Mouse (Mus musculus) kidney, embryonic 15.5 days (tissue): ENCODE data around the gene Sipa1l2. TPM values are rescaled to one million over a fixed set of nuclear protein-coding genes. Genes with fewer than 3 reads are reported as not detected.
A peak's percentile ranks its signal among the peaks of the same experiment; 100 is the strongest.

Experiments used
- ATAC-seq: fragments of 200-750 bp; cut with Nextera tagmentation; replicated peaks from 2 replicates; pipeline ENCODE4 v1.8.0; 2017; ENCODE audit warnings: moderate TSS enrichment; ENCODE audit not compliant: low FRiP score
- H3K27ac ChIP-seq: fragments of 300-500 bp; sonication (generic); 2 replicates; pipeline ENCODE4 v1.5.1; 2015; ENCODE audit warnings: mild to moderate bottlenecking, inconsistent platforms
- H3K27me3 ChIP-seq: fragments of 300-500 bp; sonication (generic); 2 replicates; pipeline ENCODE4 v1.6.1; 2015; ENCODE audit warnings: inconsistent platforms
- H3K36me3 ChIP-seq: fragments of 300-500 bp; sonication (generic); 2 replicates; pipeline ENCODE4 v1.6.1; 2015; ENCODE audit warnings: inconsistent platforms
- H3K4me1 ChIP-seq: fragments of 300-500 bp; sonication (generic); 2 replicates; pipeline ENCODE4 v1.6.1; 2015; ENCODE audit warnings: inconsistent platforms
- H3K4me2 ChIP-seq: fragments of 300-500 bp; sonication (generic); 2 replicates; pipeline ENCODE4 v1.6.1; 2015; ENCODE audit warnings: moderate library complexity, mild to moderate bottlenecking, inconsistent platforms
- H3K4me3 ChIP-seq: fragments of 300-500 bp; sonication (generic); replicated peaks from 2 replicates; pipeline ENCODE4 v1.5.1; 2015; ENCODE audit warnings: mild to moderate bottlenecking, inconsistent platforms
- H3K9ac ChIP-seq: fragments of 300-500 bp; sonication (generic); 2 replicates; pipeline ENCODE4 v1.6.1; 2015; ENCODE audit warnings: mild to moderate bottlenecking, inconsistent platforms
- H3K9me3 ChIP-seq: fragments of 300-500 bp; sonication (generic); replicated peaks from 2 replicates; pipeline ENCODE4 v1.6.1; 2016; ENCODE audit warnings: inconsistent platforms
- WGBS: fragments of 180-500 bp; shearing (Covaris S2); methylation state at CpG from one replicate; pipeline ENCODE4 v1.1.7; 2015; ENCODE audit warnings: mixed read lengths; 5-methylcytosine and 5-hydroxymethylcytosine counted together
- polyA plus RNA-seq: library from polyadenylated mRNA; unstranded; fragments of >200 nt; fragmentation: Nextera tagmentation; extraction: Ambion mirVana; gene quantifications from 2 replicates; pipeline ENCODE4 v1.2.1, GENCODE M21; 2015

Sipa1l2 gene
- polyA plus RNA-seq, 1 experiment from 2014 or later = 17.4 TPM

DNA sequence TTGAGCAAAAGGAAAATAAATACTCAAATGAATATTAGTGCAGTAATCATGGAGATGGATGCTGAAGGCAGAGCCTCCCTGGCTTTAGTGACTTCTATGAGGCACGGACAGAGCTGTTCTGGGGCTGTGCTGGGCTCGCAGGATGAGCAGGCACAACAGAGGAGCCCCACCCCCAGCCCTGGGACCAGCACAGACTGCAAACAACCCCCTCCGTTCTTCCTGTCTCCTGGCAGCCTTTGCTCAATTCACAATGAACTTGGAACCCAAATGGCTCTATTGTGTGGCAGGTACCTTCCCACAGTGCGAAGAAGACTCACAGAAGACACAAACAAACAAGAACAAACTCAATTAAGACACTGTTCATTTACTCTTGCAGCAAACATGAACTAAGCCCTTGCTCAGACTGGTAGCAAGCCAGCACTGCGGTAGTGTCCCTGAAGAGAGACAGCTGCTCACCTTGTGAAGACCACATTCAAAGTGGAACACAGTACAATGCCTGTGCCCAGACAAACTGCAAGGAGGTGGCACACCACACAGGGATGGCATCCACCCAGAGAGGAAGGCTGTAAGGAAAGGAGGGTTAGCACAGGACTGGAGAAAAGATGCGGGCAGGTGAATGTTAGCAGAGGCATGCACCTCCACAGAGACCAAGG is 64.9 kb downstream of the Sipa1l2 start:
- 44% methylated on average over 6 of the region's 6 CpGs for WGBS
- Histone ChIP-seq H3K9me3 (no peaks in the 10 kb centered on the region), H3K4me3 (no peak overlapping the region), H3K9ac (no peak overlapping the region), H3K4me2 (no peak overlapping the region), H3K27ac (peak overlapping the region; percentile 45), H3K27me3 (no peaks in the 10 kb centered on the region), H3K4me1 (peaks cover 75% of the 10 kb centered on the region), H3K36me3 (no peaks in the 10 kb centered on the region)
- no peak for ATAC-seq

DNA sequence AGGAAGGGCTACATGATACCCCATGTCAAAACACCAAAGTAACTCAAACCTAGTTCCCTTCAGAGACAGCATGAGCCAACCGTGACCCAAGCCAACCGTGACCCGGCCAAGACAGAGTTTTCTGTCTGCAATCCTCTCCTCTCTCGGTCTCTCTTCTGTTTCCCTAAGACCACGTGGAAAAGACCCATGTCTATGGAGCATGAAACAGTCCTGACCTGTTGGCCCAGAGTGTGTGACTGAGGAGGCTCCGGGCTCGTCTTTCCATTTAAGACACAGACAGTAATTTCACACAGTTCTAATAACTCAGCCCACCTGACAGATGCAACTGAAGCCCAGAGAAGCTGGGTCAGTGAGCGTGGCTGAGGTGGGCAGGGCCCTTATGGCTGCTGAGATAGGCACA is 65.8 kb downstream of the Sipa1l2 start:
- no peak overlapping the region for H3K4me2 ChIP-seq
- H3K4me1 ChIP-seq = peaks cover 71% of the 10 kb centered on the region
- peak overlapping the region; percentile 45 for H3K27ac ChIP-seq
- ATAC-seq = peak; percentile 87
- no peaks in the 10 kb centered on the region for H3K9me3 ChIP-seq
- 40% methylated on average over 8 of the region's 8 CpGs for WGBS
- no peak overlapping the region for H3K9ac ChIP-seq
- H3K27me3 ChIP-seq = no peaks in the 10 kb centered on the region
- no peaks in the 10 kb centered on the region for H3K36me3 ChIP-seq
- H3K4me3 ChIP-seq = no peak overlapping the region

DNA sequence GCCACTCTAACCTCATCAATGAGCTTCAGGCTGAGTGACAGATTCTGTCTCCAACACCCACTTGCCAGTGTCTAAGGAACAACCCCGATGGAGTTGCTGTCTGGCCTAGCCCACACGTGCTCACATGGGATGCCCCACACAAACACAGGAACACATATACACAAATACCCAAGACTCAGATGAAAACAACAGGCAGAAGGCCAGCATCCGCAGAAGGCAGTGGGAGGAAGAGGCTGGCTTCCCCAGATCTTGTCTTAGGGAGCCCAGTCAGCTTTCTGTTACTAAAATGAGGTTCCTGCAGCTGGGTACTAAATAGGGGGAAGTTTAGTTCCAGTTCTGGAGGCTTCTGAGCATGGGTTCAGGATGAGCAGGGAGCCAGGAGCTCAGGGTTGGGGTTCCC is 66.8 kb downstream of the Sipa1l2 start:
- no peak overlapping the region for H3K9ac ChIP-seq
- no peaks in the 10 kb centered on the region for H3K27me3 ChIP-seq
- H3K4me2 ChIP-seq = no peak overlapping the region
- WGBS = 87% methylated on average over 3 of the region's 3 CpGs
- ATAC-seq = no peak
- no peaks in the 10 kb centered on the region for H3K36me3 ChIP-seq
- H3K9me3 ChIP-seq = no peaks in the 10 kb centered on the region
- peaks cover 71% of the 10 kb centered on the region for H3K4me1 ChIP-seq
- no peak overlapping the region for H3K4me3 ChIP-seq
- peak overlapping the region; percentile 45 for H3K27ac ChIP-seq

DNA sequence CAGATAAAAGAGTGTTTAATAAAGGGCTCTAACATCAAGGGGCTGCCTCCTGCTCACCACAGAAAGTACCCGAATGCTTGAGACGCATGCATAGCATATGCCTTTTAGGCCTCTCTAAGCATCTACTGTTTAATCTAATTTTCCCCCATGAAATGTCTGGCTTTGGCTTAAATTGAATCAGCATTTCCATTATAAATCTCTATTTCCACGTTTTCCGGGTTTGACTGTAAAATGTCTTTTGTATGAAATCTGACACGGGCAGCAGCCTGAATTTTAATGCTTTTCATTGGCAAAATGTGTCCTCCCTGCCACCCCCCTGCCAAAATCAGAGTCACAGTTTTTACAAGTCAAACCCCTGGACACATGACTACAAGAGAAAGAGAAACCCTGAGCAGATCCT is 69.6 kb downstream of the Sipa1l2 start:
- H3K4me3 ChIP-seq = no peak overlapping the region
- H3K4me2 ChIP-seq = no peak overlapping the region
- no peak overlapping the region for H3K9ac ChIP-seq
- no peaks in the 10 kb centered on the region for H3K9me3 ChIP-seq
- ATAC-seq = no peak
- 79% methylated on average over 5 of the region's 5 CpGs for whole genome bisulfite sequencing
- H3K36me3 ChIP-seq = no peaks in the 10 kb centered on the region
- H3K4me1 ChIP-seq = peaks cover 45% of the 10 kb centered on the region
- no peaks in the 10 kb centered on the region for H3K27me3 ChIP-seq
- H3K27ac ChIP-seq = no peak overlapping the region

GRCm38 (mm10) chr8:125498508-125498907 is 71.1 kb downstream of the Sipa1l2 start:
- no peak overlapping the region for H3K4me3 ChIP-seq
- H3K4me1 ChIP-seq = peaks cover 30% of the 10 kb centered on the region
- H3K36me3 ChIP-seq = no peaks in the 10 kb centered on the region
- ATAC-seq = peak; percentile 61
- 43% methylated on average over 10 of the region's 10 CpGs for WGBS
- H3K9ac ChIP-seq = no peak overlapping the region
- no peaks in the 10 kb centered on the region for H3K27me3 ChIP-seq
- H3K4me2 ChIP-seq = no peak overlapping the region
- H3K27ac ChIP-seq = peak overlapping the region; percentile 37; the same call in 1 of the 2 replicates
- H3K9me3 ChIP-seq = no peaks in the 10 kb centered on the region

DNA sequence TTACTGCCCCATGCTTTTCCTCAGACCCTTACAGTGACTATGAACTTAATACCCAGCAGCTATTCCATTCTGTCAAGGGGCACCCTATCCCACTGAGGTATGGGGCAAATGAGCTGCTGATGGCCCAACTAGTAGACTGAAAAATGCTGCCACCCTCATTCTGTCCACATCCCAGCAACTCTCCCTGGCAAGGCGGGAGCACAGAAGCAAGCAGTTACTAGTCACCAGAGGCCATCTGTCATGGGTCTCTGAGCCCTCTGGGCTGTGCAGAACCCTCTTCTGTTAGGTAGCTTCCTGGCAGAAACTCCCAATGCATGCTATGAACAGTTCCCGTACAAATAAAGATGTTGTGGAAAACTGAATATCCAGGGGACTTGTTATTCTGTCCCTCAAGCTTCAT is 74.1 kb downstream of the Sipa1l2 start:
- H3K36me3 ChIP-seq = peaks cover 16% of the 10 kb centered on the region
- H3K9ac ChIP-seq = no peak overlapping the region
- 62% methylated on average over 2 of the region's 2 CpGs for WGBS
- H3K27ac ChIP-seq = no peak overlapping the region
- no peak for ATAC-seq
- peaks cover 17% of the 10 kb centered on the region for H3K4me1 ChIP-seq
- H3K4me2 ChIP-seq = no peak overlapping the region
- no peaks in the 10 kb centered on the region for H3K9me3 ChIP-seq
- no peak overlapping the region for H3K4me3 ChIP-seq
- no peaks in the 10 kb centered on the region for H3K27me3 ChIP-seq

DNA sequence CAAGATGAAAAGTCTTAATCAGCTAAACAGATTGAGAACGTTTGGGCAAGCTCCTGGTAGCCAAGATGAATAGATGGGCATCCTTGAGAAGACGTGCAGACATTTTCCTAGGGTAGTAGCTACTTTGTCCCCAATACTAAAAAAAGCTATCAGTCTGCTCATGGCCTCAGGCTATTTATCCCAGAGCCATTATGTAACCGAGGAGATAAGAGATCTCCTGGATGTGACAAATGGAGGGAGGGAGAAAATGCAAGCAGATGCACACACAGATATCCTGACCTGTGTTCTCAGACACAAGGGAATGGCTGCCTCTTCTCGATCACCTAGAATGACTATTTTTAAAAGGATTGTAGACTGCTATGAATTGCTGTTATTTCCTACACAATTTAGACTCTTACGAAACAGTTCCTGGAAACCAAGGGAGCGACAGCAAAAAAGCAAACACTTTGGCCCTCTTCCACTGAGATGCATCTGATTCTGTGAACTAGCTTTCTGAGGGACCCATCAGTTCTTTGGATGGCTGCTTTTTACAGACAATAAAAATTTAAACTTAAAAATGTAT is 76.3 kb downstream of the Sipa1l2 start:
- no peak for ATAC-seq
- Histone ChIP-seq H3K4me2 (no peak overlapping the region), H3K27me3 (no peaks in the 10 kb centered on the region), H3K36me3 (peaks cover 27% of the 10 kb centered on the region), H3K9me3 (no peaks in the 10 kb centered on the region), H3K9ac (no peak overlapping the region), H3K4me1 (peaks cover 16% of the 10 kb centered on the region), H3K27ac (no peak overlapping the region), H3K4me3 (no peak overlapping the region)
- 61% methylated on average over 6 of the region's 6 CpGs for WGBS

- 76% methylated on average over 11 of the region's 11 CpGs for WGBS
- Histone ChIP-seq H3K4me1 (peaks cover 10% of the 10 kb centered on the region; the same call in 1 of the 2 replicates), H3K9me3 (no peaks in the 10 kb centered on the region), H3K4me2 (no peak overlapping the region), H3K4me3 (no peak overlapping the region), H3K27ac (no peak overlapping the region), H3K9ac (no peak overlapping the region), H3K27me3 (no peaks in the 10 kb centered on the region), H3K36me3 (peaks cover 34% of the 10 kb centered on the region)
- no peak for ATAC-seq
Observed at GRCm38 (mm10) chr8:125492416-125492815, 77.2 kb downstream of the Sipa1l2 start.

- no peak for ATAC-seq
- H3K4me1 ChIP-seq = peaks cover 25% of the 10 kb centered on the region
- H3K9me3 ChIP-seq = no peaks in the 10 kb centered on the region
Observed at GRCm38 (mm10) chr8:125488747-125489146, 80.9 kb downstream of the Sipa1l2 start.

GRCm38 (mm10) chr8:125485715-125486114 is 83.9 kb downstream of the Sipa1l2 start:
- Histone ChIP-seq H3K27ac (no peak overlapping the region), H3K4me1 (peaks cover 33% of the 10 kb centered on the region), H3K36me3 (peaks cover 47% of the 10 kb centered on the region), H3K4me2 (no peak overlapping the region), H3K9me3 (no peaks in the 10 kb centered on the region), H3K4me3 (no peak overlapping the region), H3K9ac (no peak overlapping the region), H3K27me3 (no peaks in the 10 kb centered on the region)
- no peak for ATAC-seq
- 94% methylated on average over 3 of the region's 3 CpGs for WGBS

More at GRCm38 (mm10) chr8:125488747-125489146, 80.9 kb downstream of the Sipa1l2 start:
- H3K36me3 ChIP-seq = peaks cover 48% of the 10 kb centered on the region
- H3K9ac ChIP-seq = no peak overlapping the region
- H3K27me3 ChIP-seq = no peaks in the 10 kb centered on the region
- H3K4me3 ChIP-seq = no peak overlapping the region
- 45% methylated on average over 1 of the region's 1 CpGs for WGBS
- H3K27ac ChIP-seq = no peak overlapping the region
- no peak overlapping the region for H3K4me2 ChIP-seq

DNA sequence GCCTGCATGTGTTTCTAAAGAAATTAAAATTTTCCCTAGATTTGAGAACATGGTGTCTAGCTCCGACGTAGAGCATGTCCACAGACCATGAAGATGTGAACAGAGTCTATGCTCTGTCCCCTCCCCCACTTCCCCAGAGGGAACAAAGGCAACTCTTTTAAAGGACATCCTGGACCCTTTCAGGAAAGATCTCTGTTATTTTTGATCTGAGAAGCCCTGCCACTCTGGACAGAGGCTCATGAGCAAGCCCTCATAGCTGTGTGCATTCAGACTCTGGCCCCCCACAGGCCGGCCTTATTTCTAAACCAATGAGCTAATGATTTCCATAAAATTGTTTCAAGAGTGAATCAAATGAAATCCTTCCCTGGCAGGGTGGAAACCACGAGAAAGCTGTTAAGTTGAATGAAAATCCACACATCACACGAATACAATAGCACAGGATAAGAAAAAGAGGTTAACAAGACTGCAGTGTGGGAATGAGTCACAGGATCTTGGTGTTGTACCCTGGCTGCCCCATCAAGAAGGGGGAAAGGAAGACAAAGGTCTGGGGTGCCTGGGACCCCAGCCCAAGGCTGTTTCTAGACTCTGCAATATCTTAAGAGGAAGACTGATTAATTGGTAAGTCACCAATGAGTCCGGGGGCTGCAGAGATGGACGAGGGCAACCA is 84.9 kb downstream of the Sipa1l2 start:
- WGBS = 49% methylated on average over 7 of the region's 7 CpGs
- H3K9me3 ChIP-seq = no peaks in the 10 kb centered on the region
- no peak overlapping the region for H3K4me3 ChIP-seq
- H3K9ac ChIP-seq = no peak overlapping the region
- no peak for ATAC-seq
- H3K27ac ChIP-seq = peak overlapping the region; percentile 5; the same call in 1 of the 2 replicates
- H3K36me3 ChIP-seq = peaks cover 47% of the 10 kb centered on the region
- H3K4me1 ChIP-seq = peaks cover 33% of the 10 kb centered on the region
- no peaks in the 10 kb centered on the region for H3K27me3 ChIP-seq
- no peak overlapping the region for H3K4me2 ChIP-seq

GRCm38 (mm10) chr8:125482491-125483096 is 87.0 kb downstream of the Sipa1l2 start:
- Histone ChIP-seq H3K4me2 (no peak overlapping the region), H3K36me3 (peaks cover 57% of the 10 kb centered on the region), H3K27me3 (no peaks in the 10 kb centered on the region), H3K4me3 (no peak overlapping the region), H3K9me3 (no peaks in the 10 kb centered on the region), H3K4me1 (peaks cover 23% of the 10 kb centered on the region), H3K27ac (no peak overlapping the region), H3K9ac (no peak overlapping the region)
- WGBS = 54% methylated on average over 5 of the region's 5 CpGs
- ATAC-seq = no peak
